Mouse (Mus musculus): Measurements from ENCODE around the gene Tubb4a. TPM values are rescaled to one million over a fixed set of nuclear protein-coding genes. Genes with fewer than 3 reads are reported as not detected.
"Not testable (repeated sequence)": the region's sequence is repeated elsewhere in the genome, so short reads cannot be mapped to it uniquely, and the experiment has no call there.

Tubb4a gene
- polyA plus RNA-seq, 1 experiment from 2014 or later = 165 TPM

DNA sequence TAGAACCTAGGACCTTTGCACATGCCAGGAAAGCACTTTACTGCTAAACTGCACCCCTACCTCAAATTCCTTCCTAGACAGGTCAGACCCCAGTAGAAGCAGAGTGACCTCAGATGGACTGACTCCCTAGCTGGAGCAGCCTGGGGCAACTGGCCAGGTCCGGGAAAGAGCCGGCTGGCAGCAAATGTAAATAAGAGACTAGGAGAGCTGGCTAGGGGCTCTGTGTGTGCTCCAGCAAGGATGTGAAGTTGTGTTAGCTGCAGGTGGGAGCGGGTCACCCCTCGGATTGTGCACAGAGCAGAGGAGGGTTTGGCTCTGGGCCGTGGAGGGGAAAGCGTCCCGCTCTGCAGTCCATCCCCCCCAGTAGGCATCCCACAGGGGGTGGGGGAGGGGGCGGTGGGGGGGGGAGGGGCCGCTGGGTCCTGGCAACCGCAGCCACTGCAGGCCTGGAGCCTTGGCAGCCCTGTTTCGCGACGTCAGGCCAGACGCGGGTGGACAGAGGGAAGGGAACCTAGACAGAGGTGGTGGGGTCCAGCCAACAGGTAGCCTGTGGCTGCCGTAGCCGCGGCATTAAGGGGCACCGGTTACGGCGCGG, 28.6 kb downstream of the Tubb4a start, which contains the start of gene Crb3:
Gene Crb3 (plus strand): TSS at position 215 of the 595 bp plus-strand sequence.
- peak within 1 kb of the TSS; percentile 85 for H3K4me2 ChIP-seq (replicated peaks; ENCODE audit: low read depth, low read length)
- H3K27ac ChIP-seq (ENCODE audit: low read depth, low read length) = peak within 1 kb of the TSS; percentile 70
- under 1% methylated on average over 16 of the region's 22 CpGs for WGBS
- peaks cover 27% of the 10 kb centered on the region for H3K27me3 ChIP-seq (ENCODE audit: control insufficient read depth, insufficient read depth, low read length)
- H3K4me3 ChIP-seq (ENCODE audit: low read depth, low read length) = peak within 1 kb of the TSS; percentile 75
- H3K9me3 ChIP-seq (ENCODE audit: control insufficient read depth, low read length) = no peaks in the 10 kb centered on the region
- H3K9ac ChIP-seq (ENCODE audit: low read depth, low read length) = peak within 1 kb of the TSS; percentile 52
- peak; percentile 15 for ATAC-seq (ENCODE audit: low FRiP score)
- DNase-seq (ENCODE audit: low spot score) = no peak
- no peaks in the 10 kb centered on the region for H3K36me3 ChIP-seq (ENCODE audit: control insufficient read depth, insufficient read depth, low read length)
- peaks cover 5% of the 10 kb centered on the region for H3K4me1 ChIP-seq (replicated peaks; ENCODE audit: control insufficient read depth, insufficient read depth, low read length)

DNA sequence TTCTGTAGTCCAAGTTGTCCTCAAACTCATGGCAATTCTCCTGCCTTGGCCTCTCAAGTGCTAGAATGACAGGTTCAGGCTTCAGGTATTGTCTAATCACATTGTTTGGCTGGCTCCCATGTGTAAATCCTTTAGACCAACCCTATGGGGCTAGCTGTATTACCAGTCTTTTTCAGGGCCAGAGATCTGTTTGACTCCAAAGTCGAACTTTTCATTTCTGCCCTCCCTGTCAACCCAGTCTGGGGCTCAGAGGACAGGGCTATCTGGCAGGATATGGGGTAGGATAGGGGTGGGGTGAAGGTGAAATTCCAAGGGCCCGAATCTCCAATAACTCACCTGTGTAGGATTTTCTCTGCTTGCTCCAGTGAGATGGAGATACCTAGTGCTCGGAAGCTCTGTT, 31.3 kb downstream of the Tubb4a start:
- H3K27ac ChIP-seq (ENCODE audit: low read depth, low read length) = no peak overlapping the region
- no peak overlapping the region for H3K9ac ChIP-seq (ENCODE audit: low read depth, low read length)
- H3K4me2 ChIP-seq (replicated peaks; ENCODE audit: low read depth, low read length) = no peak overlapping the region
- no peak for DNase-seq (ENCODE audit: low spot score)
- H3K36me3 ChIP-seq (ENCODE audit: control insufficient read depth, insufficient read depth, low read length) = no peaks in the 10 kb centered on the region
- 75% methylated on average over 3 of the region's 3 CpGs for WGBS
- H3K4me3 ChIP-seq (ENCODE audit: low read depth, low read length) = no peak overlapping the region
- H3K9me3 ChIP-seq (ENCODE audit: control insufficient read depth, low read length) = no peaks in the 10 kb centered on the region
- no peak for ATAC-seq (ENCODE audit: low FRiP score)
- peaks cover 4% of the 10 kb centered on the region; the same call in 1 of the 2 replicates for H3K27me3 ChIP-seq (ENCODE audit: control insufficient read depth, insufficient read depth, low read length)
- H3K4me1 ChIP-seq (replicated peaks; ENCODE audit: control insufficient read depth, insufficient read depth, low read length) = no peaks in the 10 kb centered on the region; the same call in 1 of the 2 replicates

DNA sequence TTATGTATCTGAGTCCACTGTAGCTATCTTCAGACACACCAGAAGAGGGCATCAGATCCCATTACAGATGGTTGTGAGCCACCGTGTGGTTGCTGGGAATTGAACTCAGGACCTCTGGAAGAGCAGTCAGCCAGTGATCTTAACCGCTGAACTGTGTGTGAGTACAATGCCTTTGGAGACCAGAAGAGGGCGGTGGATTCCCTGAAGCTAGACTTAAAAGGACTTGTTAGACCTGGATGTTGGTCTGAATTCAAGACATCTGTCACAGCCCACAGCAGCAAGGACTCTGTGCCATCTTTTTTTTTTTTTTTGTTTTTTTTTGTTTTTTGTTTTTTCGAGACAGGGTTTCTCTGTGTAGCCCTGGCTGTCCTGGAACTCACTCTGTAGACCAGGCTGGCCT, 35.9 kb downstream of the Tubb4a start:
- not testable (repeated sequence) for H3K9ac ChIP-seq (ENCODE audit: low read depth, low read length); DNase-seq (ENCODE audit: low spot score); H3K36me3 ChIP-seq (ENCODE audit: control insufficient read depth, insufficient read depth, low read length); H3K4me3 ChIP-seq (ENCODE audit: low read depth, low read length); H3K27me3 ChIP-seq (ENCODE audit: control insufficient read depth, insufficient read depth, low read length); ATAC-seq (ENCODE audit: low FRiP score); H3K4me1 ChIP-seq (replicated peaks; ENCODE audit: control insufficient read depth, insufficient read depth, low read length); H3K9me3 ChIP-seq (ENCODE audit: control insufficient read depth, low read length); H3K4me2 ChIP-seq (replicated peaks; ENCODE audit: low read depth, low read length); H3K27ac ChIP-seq (ENCODE audit: low read depth, low read length)
- WGBS = 74% methylated on average over 4 of the region's 4 CpGs

DNA sequence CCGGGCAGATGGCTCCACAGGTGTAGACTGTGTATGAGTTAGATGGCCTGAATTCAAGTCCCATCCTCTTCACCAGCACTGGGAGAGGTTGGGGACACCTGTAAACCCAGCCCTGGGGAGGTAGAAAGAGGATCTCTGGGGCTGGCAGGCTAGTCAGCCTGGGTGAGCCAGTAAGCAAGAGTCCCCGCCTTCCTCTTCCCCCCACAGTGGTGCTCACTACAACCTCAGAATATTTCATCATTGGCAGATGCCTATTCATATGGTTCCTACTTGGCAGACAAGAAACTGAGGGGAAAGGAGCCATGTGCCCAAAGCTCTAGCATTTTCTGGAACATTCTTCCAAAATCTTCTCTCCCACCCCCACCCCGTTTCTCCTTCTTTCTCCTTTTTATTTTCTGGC, 38.8 kb downstream of the Tubb4a start:
- DNase-seq (ENCODE audit: low spot score) (no peak), ATAC-seq (ENCODE audit: low FRiP score) (no peak)
- Histone ChIP-seq H3K4me2 (replicated peaks; ENCODE audit: low read depth, low read length) (no peak overlapping the region), H3K9me3 (ENCODE audit: control insufficient read depth, low read length) (no peaks in the 10 kb centered on the region), H3K36me3 (ENCODE audit: control insufficient read depth, insufficient read depth, low read length) (no peaks in the 10 kb centered on the region), H3K4me1 (replicated peaks; ENCODE audit: control insufficient read depth, insufficient read depth, low read length) (no peaks in the 10 kb centered on the region), H3K27me3 (ENCODE audit: control insufficient read depth, insufficient read depth, low read length) (no peaks in the 10 kb centered on the region), H3K4me3 (ENCODE audit: low read depth, low read length) (no peak overlapping the region), H3K27ac (ENCODE audit: low read depth, low read length) (no peak overlapping the region), H3K9ac (ENCODE audit: low read depth, low read length) (no peak overlapping the region)
- 95% methylated on average over 3 of the region's 3 CpGs for WGBS

DNA sequence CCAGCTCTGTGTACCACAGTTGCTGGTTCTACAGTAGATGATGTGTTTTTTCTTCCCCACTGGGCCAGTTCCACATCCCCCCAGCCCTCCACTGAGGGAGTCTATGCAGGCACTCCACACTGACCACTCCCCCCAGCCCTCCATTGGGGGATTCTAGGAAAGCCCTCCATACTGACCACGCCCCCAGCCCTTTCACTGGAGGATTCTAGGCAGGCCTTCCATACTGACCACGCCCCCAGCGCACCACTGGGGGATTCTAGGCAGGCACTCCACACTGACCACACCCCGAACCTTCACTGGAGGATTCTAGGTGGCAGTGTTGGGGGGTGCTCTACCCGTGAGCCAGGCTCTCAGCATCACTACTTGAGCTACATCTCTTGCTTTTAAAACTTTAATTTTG, 40.2 kb downstream of the Tubb4a start:
- Histone ChIP-seq H3K27ac (ENCODE audit: low read depth, low read length) (no peak overlapping the region), H3K36me3 (ENCODE audit: control insufficient read depth, insufficient read depth, low read length) (no peaks in the 10 kb centered on the region), H3K9me3 (ENCODE audit: control insufficient read depth, low read length) (no peaks in the 10 kb centered on the region), H3K4me2 (replicated peaks; ENCODE audit: low read depth, low read length) (no peak overlapping the region), H3K27me3 (ENCODE audit: control insufficient read depth, insufficient read depth, low read length) (no peaks in the 10 kb centered on the region), H3K9ac (ENCODE audit: low read depth, low read length) (no peak overlapping the region), H3K4me3 (ENCODE audit: low read depth, low read length) (no peak overlapping the region), H3K4me1 (replicated peaks; ENCODE audit: control insufficient read depth, insufficient read depth, low read length) (no peaks in the 10 kb centered on the region)
- WGBS = 42% methylated on average over 5 of the region's 5 CpGs
- ATAC-seq (ENCODE audit: low FRiP score) (peak; percentile 48; the same call in 1 of the 2 replicates), DNase-seq (ENCODE audit: low spot score) (no peak)

DNA sequence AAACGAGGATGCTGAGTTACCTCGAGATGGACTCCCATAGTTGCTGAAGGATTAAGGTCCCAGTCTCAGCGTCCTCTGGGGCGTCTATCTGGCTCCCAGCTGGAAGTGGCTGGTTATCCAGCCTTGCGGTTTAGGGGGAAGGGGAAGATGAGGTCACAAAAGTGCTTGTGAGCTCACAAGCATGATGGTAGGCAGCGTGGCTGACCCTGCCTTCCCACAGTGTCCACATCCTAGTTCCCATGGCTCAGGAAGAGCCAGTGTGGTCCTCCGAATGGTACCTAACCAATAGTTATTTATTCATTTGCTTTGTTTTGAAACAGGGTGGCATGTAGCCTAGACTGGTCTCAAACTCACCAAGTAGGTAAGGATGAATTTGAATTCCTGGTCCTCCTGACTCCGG, 46.0 kb downstream of the Tubb4a start, which contains the start of gene Slc25a41:
Gene Slc25a41 (minus strand): TSS at position 101 of the 400 bp plus-strand sequence.
- DNase-seq (ENCODE audit: low spot score) = no peak
- 79% methylated on average over 8 of the region's 8 CpGs for WGBS
- H3K9ac ChIP-seq (ENCODE audit: low read depth, low read length) = no peak within 1 kb of the TSS
- no peak within 1 kb of the TSS for H3K4me2 ChIP-seq (replicated peaks; ENCODE audit: low read depth, low read length)
- no peaks in the 10 kb centered on the region for H3K9me3 ChIP-seq (ENCODE audit: control insufficient read depth, low read length)
- no peak within 1 kb of the TSS for H3K4me3 ChIP-seq (ENCODE audit: low read depth, low read length)
- H3K4me1 ChIP-seq (replicated peaks; ENCODE audit: control insufficient read depth, insufficient read depth, low read length) = no peaks in the 10 kb centered on the region
- H3K27me3 ChIP-seq (ENCODE audit: control insufficient read depth, insufficient read depth, low read length) = peaks cover 2% of the 10 kb centered on the region
- no peaks in the 10 kb centered on the region for H3K36me3 ChIP-seq (ENCODE audit: control insufficient read depth, insufficient read depth, low read length)
- no peak for ATAC-seq (ENCODE audit: low FRiP score)
- no peak within 1 kb of the TSS for H3K27ac ChIP-seq (ENCODE audit: low read depth, low read length)

DNA sequence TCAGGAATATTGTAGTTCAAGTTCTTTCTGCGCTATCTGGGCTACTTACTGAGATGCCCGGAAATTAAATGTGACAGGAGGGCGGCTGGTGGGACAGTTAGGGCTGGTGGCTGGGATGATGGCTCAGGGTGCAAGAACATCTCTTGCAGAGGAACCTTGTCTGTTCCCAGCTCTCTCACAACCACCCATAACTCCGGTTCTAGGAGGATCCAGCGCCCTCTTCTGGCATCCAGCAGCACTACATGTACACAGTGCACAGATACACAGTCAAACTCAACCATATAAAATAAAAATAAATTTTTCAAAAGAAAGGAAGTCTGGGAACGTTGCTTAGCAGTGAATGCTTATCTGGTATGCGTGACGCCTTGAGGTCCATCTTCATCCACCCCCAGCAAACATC, 48.6 kb downstream of the Tubb4a start:
- 42% methylated on average over 8 of the region's 8 CpGs for WGBS
- no peak overlapping the region for H3K4me3 ChIP-seq (ENCODE audit: low read depth, low read length)
- no peak overlapping the region for H3K27ac ChIP-seq (ENCODE audit: low read depth, low read length)
- peaks cover 2% of the 10 kb centered on the region for H3K27me3 ChIP-seq (ENCODE audit: control insufficient read depth, insufficient read depth, low read length)
- DNase-seq (ENCODE audit: low spot score) (no peak), ATAC-seq (ENCODE audit: low FRiP score) (no peak)
- no peaks in the 10 kb centered on the region for H3K9me3 ChIP-seq (ENCODE audit: control insufficient read depth, low read length)
- H3K9ac ChIP-seq (ENCODE audit: low read depth, low read length) = no peak overlapping the region
- H3K4me1 ChIP-seq (replicated peaks; ENCODE audit: control insufficient read depth, insufficient read depth, low read length) = no peaks in the 10 kb centered on the region
- no peak overlapping the region for H3K4me2 ChIP-seq (replicated peaks; ENCODE audit: low read depth, low read length)
- no peaks in the 10 kb centered on the region for H3K36me3 ChIP-seq (ENCODE audit: control insufficient read depth, insufficient read depth, low read length)

DNA sequence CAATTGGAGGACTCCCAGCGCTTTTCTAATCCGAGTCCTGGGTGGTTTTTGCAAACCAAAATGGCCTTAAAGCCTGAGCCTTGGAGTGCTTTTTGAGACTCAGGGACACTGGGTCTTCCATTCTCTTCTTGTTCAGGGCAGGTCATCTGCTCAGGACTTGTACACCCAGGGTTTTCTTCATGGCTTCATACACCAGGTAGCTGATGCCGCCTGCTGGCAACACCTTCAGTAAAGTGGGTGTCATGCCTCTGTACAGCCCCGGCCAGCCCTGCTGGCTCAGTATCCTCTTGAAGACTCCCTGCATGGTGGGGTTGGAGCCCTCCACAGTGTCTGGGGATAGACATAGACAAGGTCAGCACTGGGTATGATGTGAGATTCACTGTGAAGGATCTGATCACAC, 54.7 kb downstream of the Tubb4a start:
- Histone ChIP-seq H3K4me3 (ENCODE audit: low read depth, low read length) (no peak overlapping the region; the same call in 1 of the 2 replicates), H3K27ac (ENCODE audit: low read depth, low read length) (no peak overlapping the region), H3K36me3 (ENCODE audit: control insufficient read depth, insufficient read depth, low read length) (peaks cover under 1% of the 10 kb centered on the region; the same call in 1 of the 2 replicates), H3K9ac (ENCODE audit: low read depth, low read length) (no peak overlapping the region; the same call in 1 of the 2 replicates), H3K9me3 (ENCODE audit: control insufficient read depth, low read length) (no peaks in the 10 kb centered on the region), H3K27me3 (ENCODE audit: control insufficient read depth, insufficient read depth, low read length) (no peaks in the 10 kb centered on the region; the same call in 1 of the 2 replicates), H3K4me1 (replicated peaks; ENCODE audit: control insufficient read depth, insufficient read depth, low read length) (peaks cover 9% of the 10 kb centered on the region), H3K4me2 (replicated peaks; ENCODE audit: low read depth, low read length) (peak overlapping the region; percentile 57; the same call in 1 of the 2 replicates)
- WGBS = 89% methylated on average over 4 of the region's 4 CpGs
- DNase-seq (ENCODE audit: low spot score) (no peak), ATAC-seq (ENCODE audit: low FRiP score) (no peak)
